Mouse (Mus musculus) liver, adult 2 months (tissue): ENCODE measurements around the gene Cyp11a1.

Experiments
- CTCF ChIP-seq: fragments of 200-500 bp; IDR thresholded peaks from 2 replicates; pipeline ENCODE4 v1.5.1; 2011; ENCODE audit warnings: low read depth, low read length, control low read depth
- POLR2A ChIP-seq: fragments of 200-500 bp; IDR thresholded peaks from 2 replicates; pipeline ENCODE4 v1.6.1; 2011; ENCODE audit warnings: low read length, control low read depth; ENCODE audit not compliant: insufficient read depth; ENCODE audit errors: extremely low read depth

GRCm38 (mm10) chr9:57998032-57998659 is 8.1 kb upstream of the Cyp11a1 start:
- no peak for TF ChIP-seq POLR2A
- TF ChIP-seq CTCF, result peak; percentile 51
